Mouse (Mus musculus) liver, embryonic 13.5 days (tissue): Measurements from ENCODE around the gene Ilf2. TPM values are rescaled to one million over a fixed set of nuclear protein-coding genes. Genes with fewer than 3 reads are reported as not detected.

Experiments
- ATAC-seq: fragments of 200-750 bp; cut with Nextera tagmentation; 2 replicates; pipeline ENCODE4 v1.8.0; 2017; ENCODE audit warnings: low read depth, mild to moderate bottlenecking, moderate number of reproducible peaks, moderate library complexity
- DNase-seq: peaks from one replicate; pipeline ENCODE4 v3.0.0; 2022
- H3K27ac ChIP-seq: fragments of 300-500 bp; sonication (generic); 2 replicates; pipeline ENCODE4 v1.5.1; 2015; ENCODE audit warnings: moderate library complexity, mild to moderate bottlenecking, inconsistent platforms
- H3K27me3 ChIP-seq: fragments of 300-500 bp; sonication (generic); 2 replicates; pipeline ENCODE4 v1.6.1; 2015; ENCODE audit warnings: mild to moderate bottlenecking, inconsistent platforms
- H3K36me3 ChIP-seq: fragments of 300-500 bp; sonication (generic); 2 replicates; pipeline ENCODE4 v1.6.1; 2015; ENCODE audit warnings: mild to moderate bottlenecking, inconsistent platforms
- H3K4me1 ChIP-seq: fragments of 300-500 bp; sonication (generic); replicated peaks from 2 replicates; pipeline ENCODE4 v1.6.1; 2015; ENCODE audit warnings: inconsistent platforms
- H3K4me2 ChIP-seq: fragments of 300-500 bp; sonication (generic); 2 replicates; pipeline ENCODE4 v1.6.1; 2015; ENCODE audit warnings: inconsistent platforms, mild to moderate bottlenecking, moderate library complexity
- H3K4me3 ChIP-seq: fragments of 300-500 bp; sonication (generic); replicated peaks from 2 replicates; pipeline ENCODE4 v1.5.1; 2015; ENCODE audit warnings: mild to moderate bottlenecking, inconsistent platforms
- H3K9ac ChIP-seq: fragments of 300-500 bp; sonication (generic); 2 replicates; pipeline ENCODE4 v1.6.1; 2015; ENCODE audit warnings: mild to moderate bottlenecking, inconsistent platforms
- H3K9me3 ChIP-seq: fragments of 300-500 bp; sonication (generic); replicated peaks from 2 replicates; pipeline ENCODE4 v1.6.1; 2016; ENCODE audit warnings: inconsistent platforms
- WGBS: fragments of 180-500 bp; shearing (Covaris S2); methylation state at CpG from one replicate; pipeline ENCODE4 v1.1.7; 2015; ENCODE audit not compliant: insufficient replicate concordance; 5-methylcytosine and 5-hydroxymethylcytosine counted together
- polyA plus RNA-seq: library from polyadenylated mRNA; unstranded; fragments of >200 nt; fragmentation: Nextera tagmentation; extraction: Ambion mirVana; gene quantifications from 2 replicates; pipeline ENCODE4 v1.2.1, GENCODE M21; 2015

Gene Ilf2
- polyA plus RNA-seq, 1 experiment from 2014 or later, result 75.0 TPM

DNA sequence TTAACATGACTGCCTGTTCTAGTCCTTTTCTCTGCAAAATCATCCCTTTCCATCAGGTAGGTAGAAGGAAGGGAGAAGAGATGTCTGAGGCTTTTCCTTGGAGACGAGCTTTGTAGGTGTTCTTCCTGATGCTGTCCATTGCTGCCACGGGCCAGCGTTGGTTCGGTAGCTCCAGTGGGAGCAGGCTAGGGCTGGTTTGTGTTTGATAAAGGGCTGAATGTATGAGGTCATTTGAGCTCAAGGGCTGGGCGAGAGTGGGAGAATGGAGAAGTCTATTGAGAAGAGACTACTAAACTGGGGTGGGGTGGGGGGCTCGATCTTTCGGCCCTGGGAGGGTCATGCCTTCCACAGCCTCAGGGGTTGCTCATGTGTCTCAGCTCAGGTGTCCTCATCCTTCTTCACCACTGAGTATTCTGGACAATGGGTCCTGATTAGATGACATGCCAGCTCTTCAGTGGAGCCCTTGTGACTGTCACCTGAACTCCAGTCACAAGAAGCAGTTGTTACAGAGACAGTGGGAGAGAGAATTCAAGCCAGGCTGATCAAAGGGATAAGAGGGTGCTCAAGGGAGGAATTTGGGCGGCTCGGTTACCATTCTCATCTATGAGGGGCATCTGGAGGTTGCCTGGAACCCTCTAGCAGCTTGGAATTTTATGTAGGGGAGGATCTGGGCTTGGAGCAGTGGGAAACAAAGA is 37.2 kb downstream of the Ilf2 start:
- Histone ChIP-seq H3K4me3 (no peak overlapping the region), H3K9ac (peak overlapping the region; percentile 70; the same call in 1 of the 2 replicates), H3K27me3 (peaks cover 8% of the 10 kb centered on the region; the same call in 1 of the 2 replicates), H3K36me3 (no peaks in the 10 kb centered on the region), H3K27ac (no peak overlapping the region), H3K4me1 (peaks cover 36% of the 10 kb centered on the region), H3K9me3 (no peaks in the 10 kb centered on the region), H3K4me2 (peak overlapping the region; percentile 92; the same call in 1 of the 2 replicates)
- no peak for ATAC-seq
- no peak for DNase-seq
- WGBS, result 64% methylated on average over 9 of the region's 9 CpGs

DNA sequence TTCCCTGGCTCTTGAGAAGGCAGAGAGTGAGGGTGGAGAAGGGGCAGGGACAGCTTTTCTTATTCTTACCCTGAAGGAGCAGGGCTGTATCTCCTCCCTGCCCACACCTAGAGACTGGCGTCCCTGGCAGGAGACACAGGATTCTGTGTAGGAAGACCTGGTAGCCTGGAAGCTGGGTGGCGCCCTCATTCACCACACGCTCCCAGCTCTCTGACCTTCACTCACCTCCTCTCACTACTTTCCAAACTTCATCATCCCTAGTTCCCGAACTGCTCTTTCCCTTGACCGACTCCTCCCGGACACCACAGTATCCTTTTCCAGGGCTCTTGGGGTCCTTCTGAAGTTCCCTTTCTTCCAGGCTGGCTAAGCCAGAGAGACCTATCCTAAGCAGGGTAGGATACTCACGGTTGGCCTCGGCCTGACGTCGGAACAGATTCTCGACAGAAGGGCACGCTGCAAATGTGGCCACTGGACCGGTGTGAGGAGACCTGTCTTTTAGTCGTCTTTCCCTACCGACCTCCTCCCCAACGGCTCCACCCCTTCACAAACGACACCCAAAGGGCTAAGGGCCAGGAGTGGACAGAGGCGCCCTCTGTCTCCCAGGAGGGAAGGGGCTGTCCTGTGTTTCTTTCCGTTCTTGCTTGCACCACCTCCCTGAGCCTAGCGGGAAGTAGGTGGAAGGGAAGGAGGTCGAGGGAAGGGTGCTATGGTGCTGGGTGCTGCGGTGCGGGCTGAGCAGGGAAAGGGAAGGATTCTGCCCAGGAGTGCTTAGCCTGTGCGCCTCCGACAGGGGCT is 38.1 kb downstream of the Ilf2 start, which contains the start of the genes S100a1 and S100a13:
TSS of gene S100a1 (minus strand) at position 597 of the 795 bp plus-strand sequence.
TSS of gene S100a13 (plus strand) at position 640 of the 795 bp plus-strand sequence.
- Histone ChIP-seq H3K4me3 (peak within 1 kb of the TSS; percentile 64), H3K27ac (0 out of 2 replicates have a peak within 1 kb of the TSS, but pooled peaks have one; percentile 11), H3K9ac (peak within 1 kb of the TSS; percentile 70), H3K4me1 (peaks cover 33% of the 10 kb centered on the region), H3K27me3 (peaks cover 8% of the 10 kb centered on the region; the same call in 1 of the 2 replicates), H3K9me3 (no peaks in the 10 kb centered on the region), H3K4me2 (peak within 1 kb of the TSS; percentile 92), H3K36me3 (no peaks in the 10 kb centered on the region)
- ATAC-seq (peak; percentile 37), DNase-seq (peak; percentile 47)
- 3% methylated on average over 25 of the region's 25 CpGs for WGBS

DNA sequence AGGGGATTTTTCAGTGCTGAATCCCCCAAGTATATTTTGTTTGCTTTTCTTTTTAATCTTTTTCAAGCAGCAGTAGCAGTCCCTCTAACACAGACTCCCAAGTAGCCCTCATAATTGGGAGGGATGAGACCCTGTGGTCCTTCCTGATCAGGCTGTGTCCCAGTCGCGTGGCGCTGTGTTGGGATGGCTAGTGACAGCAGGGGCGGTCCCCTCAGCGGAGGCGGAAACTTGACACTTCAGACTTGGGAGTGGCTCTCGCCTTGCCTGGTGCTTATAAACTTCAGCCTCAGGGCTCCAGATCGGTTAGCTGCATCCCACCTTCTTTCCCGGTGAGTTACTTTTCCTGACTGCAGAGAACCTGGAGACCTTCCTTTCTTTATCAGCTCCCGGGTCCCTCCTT is 38.8 kb downstream of the Ilf2 start:
- Histone ChIP-seq H3K9me3 (no peaks in the 10 kb centered on the region), H3K4me1 (peaks cover 31% of the 10 kb centered on the region), H3K36me3 (no peaks in the 10 kb centered on the region), H3K9ac (peak overlapping the region; percentile 70), H3K27me3 (peaks cover 8% of the 10 kb centered on the region; the same call in 1 of the 2 replicates), H3K4me2 (peak overlapping the region; percentile 92), H3K27ac (no peak overlapping the region), H3K4me3 (peak overlapping the region; percentile 64)
- DNase-seq (peak; percentile 60), ATAC-seq (peak; percentile 86)
- under 1% methylated on average over 10 of the region's 10 CpGs for WGBS

DNA sequence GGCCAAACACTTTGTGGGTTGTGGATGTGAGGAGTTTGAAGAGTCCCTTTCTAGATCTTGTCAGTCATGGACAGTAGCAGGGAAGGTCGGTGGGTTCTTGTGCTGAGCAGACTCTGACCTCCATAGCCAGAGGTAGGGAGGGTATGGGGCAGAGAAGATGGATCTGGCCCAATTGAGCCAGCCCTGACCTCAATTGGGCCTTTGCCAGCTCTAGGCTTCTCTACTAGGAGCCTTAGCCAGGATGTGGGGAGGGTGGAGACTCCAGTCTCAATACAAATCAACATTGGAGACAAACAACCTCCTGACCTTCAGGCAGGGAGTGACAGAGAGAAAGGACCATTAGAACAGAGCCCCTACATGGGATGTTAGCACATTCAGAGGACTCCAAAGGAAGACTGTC is 39.3 kb downstream of the Ilf2 start:
- H3K4me2 ChIP-seq, result peak overlapping the region; percentile 92
- no peak overlapping the region for H3K27ac ChIP-seq
- DNase-seq (no peak), ATAC-seq (0 out of 2 replicates have a peak, but pooled peaks have one; percentile 4)
- H3K9me3 ChIP-seq, result no peaks in the 10 kb centered on the region
- H3K4me3 ChIP-seq, result peak overlapping the region; percentile 64
- no peaks in the 10 kb centered on the region for H3K36me3 ChIP-seq
- peaks cover 29% of the 10 kb centered on the region for H3K4me1 ChIP-seq
- peak overlapping the region; percentile 70 for H3K9ac ChIP-seq
- peaks cover 8% of the 10 kb centered on the region; the same call in 1 of the 2 replicates for H3K27me3 ChIP-seq
- 23% methylated on average over 1 of the region's 1 CpGs for WGBS

DNA sequence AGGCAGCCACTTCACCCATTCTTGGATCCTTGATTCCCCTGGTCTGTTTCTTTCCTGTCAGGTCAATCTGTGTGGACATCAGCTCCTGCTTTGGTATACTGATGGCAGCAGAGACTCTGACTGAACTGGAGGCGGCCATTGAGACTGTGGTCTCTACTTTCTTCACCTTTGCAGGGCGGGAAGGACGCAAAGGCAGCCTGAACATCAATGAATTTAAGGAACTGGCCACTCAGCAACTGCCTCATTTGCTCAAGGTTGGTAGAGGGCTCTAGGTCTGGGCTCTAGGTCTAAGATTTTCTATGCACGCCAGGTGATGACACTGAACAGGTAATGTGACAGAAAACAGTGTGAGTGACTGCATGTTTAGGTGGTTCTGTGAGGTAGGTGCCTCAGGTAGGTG is 39.9 kb downstream of the Ilf2 start:
- Histone ChIP-seq H3K4me3 (no peak overlapping the region), H3K36me3 (no peaks in the 10 kb centered on the region), H3K9me3 (no peaks in the 10 kb centered on the region), H3K4me2 (peak overlapping the region; percentile 92), H3K27me3 (peaks cover 8% of the 10 kb centered on the region; the same call in 1 of the 2 replicates), H3K4me1 (peaks cover 29% of the 10 kb centered on the region), H3K9ac (no peak overlapping the region), H3K27ac (no peak overlapping the region)
- no peak for DNase-seq
- WGBS, result 75% methylated on average over 4 of the region's 4 CpGs
- no peak for ATAC-seq

DNA sequence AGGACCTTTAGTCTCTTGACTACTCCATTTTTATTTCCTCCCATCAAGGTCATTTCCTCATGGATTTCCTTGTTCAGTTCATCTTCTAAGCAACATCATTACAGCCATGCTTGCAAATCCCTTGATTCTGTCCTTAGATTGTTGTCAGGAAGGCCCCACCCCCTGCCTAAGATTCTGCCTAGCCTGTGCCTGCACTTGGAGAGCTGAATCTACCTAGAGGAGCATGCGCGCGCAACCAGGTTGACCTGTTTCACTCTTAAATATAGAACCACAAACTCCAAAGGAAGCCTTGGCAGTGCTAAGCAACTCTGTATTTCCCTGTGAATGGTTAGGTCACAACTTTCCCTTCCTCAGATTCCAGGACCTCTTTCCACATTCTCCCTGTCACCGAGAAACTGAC is 41.8 kb downstream of the Ilf2 start:
- no peak overlapping the region for H3K4me2 ChIP-seq
- no peak overlapping the region for H3K27ac ChIP-seq
- H3K4me1 ChIP-seq, result peaks cover 29% of the 10 kb centered on the region
- H3K36me3 ChIP-seq, result no peaks in the 10 kb centered on the region
- no peak overlapping the region for H3K4me3 ChIP-seq
- DNase-seq, result no peak
- no peak overlapping the region for H3K9ac ChIP-seq
- peaks cover 8% of the 10 kb centered on the region; the same call in 1 of the 2 replicates for H3K27me3 ChIP-seq
- 81% methylated on average over 4 of the region's 4 CpGs for WGBS
- ATAC-seq, result no peak
- no peaks in the 10 kb centered on the region for H3K9me3 ChIP-seq

DNA sequence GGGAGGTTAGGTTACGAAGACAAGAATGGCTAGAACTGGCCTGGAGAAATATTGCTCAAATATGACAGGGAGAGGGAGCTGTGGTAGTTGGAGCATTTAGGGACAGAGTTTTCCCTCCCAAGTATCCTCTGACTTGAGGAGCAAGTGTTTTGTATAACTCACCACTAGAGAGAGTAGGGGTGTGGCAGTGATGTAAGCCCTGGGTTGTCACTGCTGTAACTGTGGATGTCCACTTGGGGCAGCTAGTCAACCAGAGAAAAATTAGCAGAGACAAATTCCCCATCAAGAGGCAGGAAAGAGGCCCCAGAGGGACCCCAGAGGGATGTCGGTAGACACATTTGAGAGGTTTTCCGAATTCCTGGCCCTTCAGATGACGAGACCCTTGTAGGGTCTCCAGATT is 49.5 kb downstream of the Ilf2 start:
- no peak for DNase-seq
- Histone ChIP-seq H3K4me1 (no peaks in the 10 kb centered on the region), H3K9ac (no peak overlapping the region), H3K4me3 (no peak overlapping the region), H3K27ac (no peak overlapping the region), H3K27me3 (no peaks in the 10 kb centered on the region), H3K36me3 (no peaks in the 10 kb centered on the region), H3K4me2 (no peak overlapping the region), H3K9me3 (no peaks in the 10 kb centered on the region)
- WGBS, result 42% methylated on average over 4 of the region's 4 CpGs
- ATAC-seq, result no peak

DNA sequence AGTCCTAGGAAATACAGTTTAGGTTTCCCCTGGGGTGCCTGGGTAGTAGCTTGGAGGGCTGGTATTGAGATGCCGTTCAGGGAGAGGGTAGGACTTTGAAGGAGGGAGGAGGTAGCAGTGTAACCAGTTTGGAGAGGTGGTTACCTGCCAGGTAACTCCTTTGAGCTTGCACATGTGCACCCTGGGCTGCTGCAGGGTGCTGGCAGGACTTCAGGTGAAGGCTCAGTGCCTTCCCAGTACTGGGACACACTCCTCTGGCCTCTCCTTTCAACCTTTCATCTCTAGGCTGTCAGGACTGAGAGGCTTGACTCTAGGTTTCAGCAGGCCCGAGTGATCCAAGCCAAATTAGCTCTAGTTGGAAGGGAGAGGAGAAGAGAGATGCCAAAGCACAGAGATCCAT is 50.1 kb downstream of the Ilf2 start:
- Histone ChIP-seq H3K27ac (no peak overlapping the region), H3K4me3 (no peak overlapping the region), H3K4me2 (no peak overlapping the region), H3K4me1 (no peaks in the 10 kb centered on the region), H3K36me3 (no peaks in the 10 kb centered on the region), H3K9me3 (no peaks in the 10 kb centered on the region), H3K9ac (no peak overlapping the region), H3K27me3 (no peaks in the 10 kb centered on the region)
- no peak for DNase-seq
- WGBS, result 56% methylated on average over 2 of the region's 2 CpGs
- no peak for ATAC-seq

DNA sequence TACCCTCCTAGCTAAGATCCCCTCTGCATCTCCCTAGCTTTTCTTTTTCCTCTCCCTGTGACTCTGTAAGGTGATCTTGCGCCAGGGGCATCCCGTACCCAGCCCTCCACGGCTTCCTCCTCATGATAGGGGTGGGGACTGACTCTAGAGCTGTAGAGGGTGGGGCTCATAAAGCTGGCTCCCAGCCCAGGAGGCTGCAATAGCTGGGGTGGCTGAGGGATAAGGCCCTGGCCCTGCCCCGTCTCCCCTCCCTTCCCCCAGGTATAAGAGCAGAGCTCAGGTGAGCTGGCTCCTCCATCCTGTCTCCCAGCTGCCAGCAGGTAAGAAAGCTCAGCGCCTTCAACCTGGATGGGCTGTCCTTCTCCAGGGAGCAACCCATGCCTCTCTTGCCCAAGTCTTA is 50.7 kb downstream of the Ilf2 start, which contains the start of gene S100a14:
TSS of gene S100a14 (plus strand) at position 277 of the 400 bp plus-strand sequence.
- no peak within 1 kb of the TSS for H3K27ac ChIP-seq
- no peaks in the 10 kb centered on the region for H3K9me3 ChIP-seq
- 50% methylated on average over 5 of the region's 5 CpGs for WGBS
- no peaks in the 10 kb centered on the region for H3K27me3 ChIP-seq
- no peak within 1 kb of the TSS for H3K4me3 ChIP-seq
- H3K36me3 ChIP-seq, result no peaks in the 10 kb centered on the region
- H3K4me1 ChIP-seq, result no peaks in the 10 kb centered on the region
- no peak within 1 kb of the TSS for H3K9ac ChIP-seq
- DNase-seq (no peak), ATAC-seq (no peak)
- no peak within 1 kb of the TSS for H3K4me2 ChIP-seq

DNA sequence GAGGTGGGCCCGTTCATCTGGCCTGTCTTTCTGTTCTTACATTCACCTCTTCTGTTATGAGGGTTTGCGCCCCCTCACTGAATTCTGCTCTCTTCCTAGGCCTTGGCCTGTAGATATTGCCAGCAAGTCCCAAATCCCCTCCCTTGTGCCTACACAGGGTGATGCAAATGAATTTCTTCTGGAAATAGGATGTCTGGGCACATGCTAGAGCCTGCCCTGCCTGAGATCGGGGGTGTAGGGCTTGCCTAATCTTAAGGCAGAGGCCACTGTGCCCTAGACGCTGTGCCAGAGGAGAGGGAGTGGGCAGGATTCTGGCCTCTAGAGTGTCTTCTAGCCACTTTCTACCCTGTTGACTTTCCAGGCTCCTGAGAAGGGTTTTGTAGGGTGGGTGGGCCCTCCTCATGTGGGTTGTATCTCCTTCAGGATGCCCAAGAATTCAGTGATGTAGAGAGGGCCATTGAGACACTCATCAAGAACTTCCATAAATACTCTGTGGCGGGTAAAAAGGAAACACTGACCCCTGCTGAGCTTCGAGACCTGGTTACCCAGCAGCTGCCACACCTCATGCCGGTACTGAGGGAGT is 51.5 kb downstream of the Ilf2 start:
- DNase-seq, result no peak
- WGBS, result 65% methylated on average over 7 of the region's 7 CpGs
- no peaks in the 10 kb centered on the region for H3K27me3 ChIP-seq

DNA sequence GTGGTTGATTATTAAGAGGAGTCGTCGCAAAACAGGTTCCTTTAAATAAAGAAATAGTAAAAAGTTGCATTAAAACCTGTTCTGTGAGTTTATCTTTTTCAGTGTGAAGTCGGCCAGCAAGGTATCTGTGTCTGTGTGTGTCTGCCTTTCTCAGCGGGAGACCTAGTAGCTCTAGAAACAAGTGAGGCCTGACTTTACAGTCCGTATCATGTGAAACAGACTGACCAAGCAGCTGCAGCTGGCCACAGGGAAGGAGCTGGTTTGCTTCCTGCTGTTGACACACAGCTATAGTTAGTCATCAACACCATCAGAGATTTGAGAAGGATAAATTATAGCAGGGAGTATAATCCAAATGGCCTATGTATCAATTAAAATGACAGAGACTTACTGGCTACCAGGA is 55.8 kb downstream of the Ilf2 start:
- Histone ChIP-seq H3K4me3 (no peak overlapping the region), H3K27me3 (no peaks in the 10 kb centered on the region), H3K9me3 (no peaks in the 10 kb centered on the region), H3K36me3 (no peaks in the 10 kb centered on the region), H3K4me2 (no peak overlapping the region), H3K9ac (no peak overlapping the region), H3K4me1 (no peaks in the 10 kb centered on the region), H3K27ac (no peak overlapping the region)
- 56% methylated on average over 5 of the region's 5 CpGs for WGBS
- no peak for ATAC-seq
- no peak for DNase-seq

More for the DNA sequence above, 51.5 kb downstream of the Ilf2 start:
- ATAC-seq, result no peak
- Histone ChIP-seq H3K4me1 (no peaks in the 10 kb centered on the region), H3K4me2 (no peak overlapping the region), H3K27ac (no peak overlapping the region), H3K4me3 (no peak overlapping the region), H3K36me3 (no peaks in the 10 kb centered on the region), H3K9ac (no peak overlapping the region), H3K9me3 (no peaks in the 10 kb centered on the region)
